Mouse (Mus musculus) hindbrain, embryonic 15.5 days (tissue): Measurements from ENCODE around the gene Ypel1. TPM values are rescaled to one million over a fixed set of nuclear protein-coding genes. Genes with fewer than 3 reads are reported as not detected.

Source experiments
- ATAC-seq: fragments of 200-750 bp; cut with Nextera tagmentation; 2 replicates; pipeline ENCODE4 v1.8.0; 2017; ENCODE audit warnings: low read depth, moderate number of reproducible peaks, moderate TSS enrichment; ENCODE audit not compliant: low FRiP score
- H3K27ac ChIP-seq: fragments of 300-500 bp; sonication (generic); replicated peaks from 2 replicates; pipeline ENCODE4 v1.5.1; 2015; ENCODE audit warnings: mild to moderate bottlenecking, inconsistent platforms
- H3K27me3 ChIP-seq: fragments of 300-500 bp; sonication (generic); 2 replicates; pipeline ENCODE4 v1.6.1; 2015; ENCODE audit warnings: control low read depth, inconsistent platforms
- H3K36me3 ChIP-seq: fragments of 300-500 bp; sonication (generic); 2 replicates; pipeline ENCODE4 v1.6.1; 2015; ENCODE audit warnings: control low read depth, inconsistent platforms
- H3K4me1 ChIP-seq: fragments of 300-500 bp; sonication (generic); replicated peaks from 2 replicates; pipeline ENCODE4 v1.6.1; 2015; ENCODE audit warnings: control low read depth, inconsistent platforms
- H3K4me2 ChIP-seq: fragments of 300-500 bp; sonication (generic); 2 replicates; pipeline ENCODE4 v1.6.1; 2015; ENCODE audit warnings: moderate library complexity, mild to moderate bottlenecking, inconsistent platforms
- H3K4me3 ChIP-seq: fragments of 300-500 bp; sonication (generic); 2 replicates; pipeline ENCODE4 v1.5.1; 2015; ENCODE audit warnings: mild to moderate bottlenecking, inconsistent platforms
- H3K9ac ChIP-seq: fragments of 300-500 bp; sonication (generic); 2 replicates; pipeline ENCODE4 v1.6.1; 2015; ENCODE audit warnings: inconsistent platforms
- H3K9me3 ChIP-seq: fragments of 300-500 bp; sonication (generic); 2 replicates; pipeline ENCODE4 v1.6.1; 2016; ENCODE audit warnings: control low read depth, inconsistent platforms
- WGBS: fragments of 180-500 bp; shearing (Covaris S2); methylation state at CpG from one replicate; pipeline ENCODE4 v1.1.7; 2015; 5-methylcytosine and 5-hydroxymethylcytosine counted together
- polyA plus RNA-seq: library from polyadenylated mRNA; unstranded; fragments of >200 nt; fragmentation: Nextera tagmentation; extraction: Ambion mirVana; gene quantifications from 2 replicates; pipeline ENCODE4 v1.2.1, GENCODE M21; 2015

Ypel1 gene
- polyA plus RNA-seq, 1 experiment from 2014 or later: 131 TPM

DNA sequence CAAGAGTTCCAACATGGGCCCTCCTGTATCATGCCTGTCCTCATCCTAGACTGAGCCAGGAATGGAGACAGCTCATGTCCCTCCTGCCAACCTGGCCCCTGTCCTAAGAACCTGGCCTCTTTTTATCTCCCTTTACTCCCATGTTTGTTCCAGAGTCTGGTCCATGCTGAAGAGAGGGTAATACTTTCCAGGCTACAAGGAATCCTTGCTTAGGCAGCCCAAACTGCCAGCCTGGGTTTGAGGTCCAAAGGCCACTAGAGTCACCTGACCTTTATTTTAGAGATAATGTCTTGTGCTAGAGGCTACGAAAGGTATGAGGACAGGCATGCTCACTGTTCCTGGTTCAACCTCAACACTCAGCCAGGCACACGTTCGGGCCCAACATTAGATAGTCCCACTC lies 27.4 kb downstream of the Ypel1 start:
- Histone ChIP-seq H3K4me1 (no peaks in the 10 kb centered on the region), H3K4me2 (no peak overlapping the region), H3K27ac (no peak overlapping the region), H3K4me3 (no peak overlapping the region), H3K9me3 (no peaks in the 10 kb centered on the region), H3K9ac (no peak overlapping the region), H3K27me3 (no peaks in the 10 kb centered on the region), H3K36me3 (peaks cover 62% of the 10 kb centered on the region)
- over 99% methylated on average over 3 of the region's 3 CpGs for WGBS
- no peak for ATAC-seq

DNA sequence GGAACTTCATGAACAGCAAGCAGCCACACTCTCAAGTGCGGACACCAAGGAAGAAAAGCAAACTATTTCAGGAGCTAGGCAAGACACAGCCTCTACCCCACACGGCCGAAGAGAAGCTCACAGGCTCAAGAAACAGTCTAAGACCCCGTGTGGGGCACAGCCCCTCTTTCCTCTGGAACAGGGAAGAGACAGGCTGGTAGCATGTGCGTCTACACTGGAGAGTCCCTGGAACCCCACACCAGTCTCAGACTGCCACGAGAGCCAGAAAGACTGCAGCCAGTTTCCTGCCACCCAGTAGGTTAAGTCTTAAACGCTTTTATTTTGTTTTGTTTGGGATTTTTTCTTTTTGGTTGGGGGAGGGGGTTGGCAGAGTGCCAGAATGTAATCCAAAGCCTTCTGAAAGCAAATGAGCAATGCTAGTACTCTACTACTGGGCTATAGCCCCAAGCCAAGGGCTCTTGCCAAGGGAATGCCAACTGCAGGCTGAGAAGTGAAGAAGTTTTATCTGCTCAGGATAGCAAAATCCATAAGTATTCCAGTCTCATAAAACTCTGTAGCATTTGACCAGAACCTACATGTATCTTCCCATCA lies 33.2 kb downstream of the Ypel1 start:
- 66% methylated on average over 7 of the region's 7 CpGs for WGBS
- H3K27me3 ChIP-seq: no peaks in the 10 kb centered on the region
- H3K27ac ChIP-seq: no peak overlapping the region
- H3K36me3 ChIP-seq: peaks cover 40% of the 10 kb centered on the region
- ATAC-seq: peak; percentile 59
- H3K9ac ChIP-seq: no peak overlapping the region
- H3K4me2 ChIP-seq: no peak overlapping the region
- H3K9me3 ChIP-seq: no peaks in the 10 kb centered on the region
- no peak overlapping the region for H3K4me3 ChIP-seq
- H3K4me1 ChIP-seq: 0 out of 2 replicates have a peak, but pooled peaks cover 5% of the 10 kb centered on the region

DNA sequence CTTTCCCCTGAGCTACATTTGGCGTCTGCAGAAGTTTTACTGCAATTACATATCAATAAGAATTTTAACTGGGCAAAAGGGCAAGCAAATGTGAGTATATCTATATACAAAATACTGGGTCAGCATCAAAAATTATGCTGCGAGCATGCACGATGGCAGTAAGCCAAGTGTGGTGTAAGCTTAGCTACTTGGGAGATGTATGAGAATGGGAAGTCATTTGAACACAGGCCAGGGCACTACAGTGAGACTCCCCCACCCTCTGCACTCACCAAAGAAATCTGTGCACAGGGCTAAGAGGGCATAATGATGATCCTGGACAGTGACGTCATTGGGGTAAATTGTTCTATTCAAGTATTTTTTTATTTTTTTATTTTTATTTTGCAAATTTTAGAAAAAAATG lies 35.1 kb downstream of the Ypel1 start:
- 79% methylated on average over 4 of the region's 4 CpGs for WGBS
- H3K27me3 ChIP-seq: no peaks in the 10 kb centered on the region
- peaks cover 36% of the 10 kb centered on the region for H3K36me3 ChIP-seq
- no peaks in the 10 kb centered on the region for H3K9me3 ChIP-seq
- no peak overlapping the region for H3K27ac ChIP-seq
- no peak overlapping the region for H3K9ac ChIP-seq
- H3K4me3 ChIP-seq: no peak overlapping the region
- H3K4me2 ChIP-seq: no peak overlapping the region
- ATAC-seq: no peak
- H3K4me1 ChIP-seq: peaks cover 7% of the 10 kb centered on the region

DNA sequence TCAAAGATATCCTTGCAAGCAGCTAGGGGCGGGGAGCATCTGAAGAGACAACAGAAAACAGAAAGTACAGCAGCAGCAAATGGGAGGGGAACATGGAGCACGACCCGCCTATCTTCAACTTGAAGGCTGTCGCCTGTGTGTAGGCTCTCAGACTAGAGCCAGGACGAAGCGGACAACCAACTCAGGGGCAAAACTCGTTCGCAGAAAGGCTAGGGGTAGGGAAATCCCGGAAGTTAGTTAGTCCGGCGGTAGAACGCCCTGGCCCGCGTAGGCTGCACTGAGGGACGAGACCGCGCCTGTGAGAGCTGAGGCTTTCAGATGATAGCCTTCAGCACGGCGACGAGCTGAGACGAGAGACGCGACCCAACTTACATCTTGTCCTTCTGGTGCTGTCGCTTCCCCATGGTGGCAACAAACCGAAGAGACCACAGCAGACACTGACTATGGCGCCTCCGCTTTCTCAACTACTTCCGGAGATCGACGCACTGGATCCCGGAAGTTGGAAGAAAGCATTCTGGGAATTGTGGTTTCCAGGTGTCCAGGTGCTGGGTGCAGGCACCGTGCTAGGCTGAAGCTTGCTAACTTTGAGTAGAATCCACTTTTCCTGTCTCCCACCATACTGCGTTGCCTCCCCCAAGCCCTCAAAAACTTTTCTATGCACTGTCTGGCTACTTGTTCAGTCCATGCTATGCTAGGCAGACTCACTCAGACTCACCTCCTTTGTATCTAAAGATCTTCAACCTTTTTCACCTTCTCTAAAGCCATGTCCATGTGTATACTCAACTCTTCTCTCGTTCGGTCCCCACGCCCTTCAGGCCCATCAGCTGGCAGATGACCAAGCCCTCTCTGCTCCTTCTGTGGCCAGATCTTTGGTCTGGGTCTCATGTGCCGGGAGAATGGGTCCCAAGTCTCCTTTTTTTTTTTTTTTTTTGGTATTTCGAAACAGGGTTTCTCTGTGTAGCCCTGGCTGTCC lies 41.6 kb downstream of the Ypel1 start, which contains the start of gene Ppil2:
Ppil2 (minus strand) TSS at position 487 of the 973 bp plus-strand sequence.
- 9% methylated on average over 38 of the region's 38 CpGs for WGBS
- H3K27me3 ChIP-seq: no peaks in the 10 kb centered on the region

DNA sequence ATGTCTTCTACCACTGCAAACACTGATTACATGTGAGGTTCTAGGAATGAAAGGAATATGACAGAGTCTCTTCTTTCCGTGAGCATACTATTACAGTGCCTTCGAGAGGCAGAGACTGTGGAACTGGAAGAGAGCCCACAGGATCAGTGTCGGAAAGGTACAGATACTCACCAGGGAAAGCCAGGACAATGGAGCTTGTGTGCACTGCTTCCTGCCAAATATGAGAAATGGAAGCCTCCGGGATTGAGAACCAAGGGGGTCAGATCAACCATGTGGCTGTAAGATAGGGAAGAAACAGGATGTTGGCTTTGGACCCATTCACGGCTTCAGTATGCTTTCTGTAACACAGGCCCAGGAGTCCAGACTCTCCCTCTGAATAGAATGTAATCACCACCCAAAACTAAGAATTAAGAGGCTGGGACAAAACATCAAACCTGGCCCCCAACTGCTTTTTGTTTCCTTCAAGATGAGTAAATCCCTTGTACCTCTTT lies 47.9 kb downstream of the Ypel1 start:
- H3K9ac ChIP-seq: no peak overlapping the region
- H3K4me2 ChIP-seq: no peak overlapping the region
- WGBS: 87% methylated on average over 5 of the region's 5 CpGs
- no peaks in the 10 kb centered on the region for H3K27me3 ChIP-seq
- H3K27ac ChIP-seq: no peak overlapping the region
- 0 out of 2 replicates have a peak, but pooled peaks cover 4% of the 10 kb centered on the region for H3K4me1 ChIP-seq
- no peaks in the 10 kb centered on the region for H3K9me3 ChIP-seq
- no peak overlapping the region for H3K4me3 ChIP-seq
- H3K36me3 ChIP-seq: no peaks in the 10 kb centered on the region
- ATAC-seq: no peak

More for the DNA sequence above, 41.6 kb downstream of the Ypel1 start, which contains the start of gene Ppil2:
- peaks cover 11% of the 10 kb centered on the region for H3K4me1 ChIP-seq
- peak within 1 kb of the TSS; percentile 72 for H3K4me3 ChIP-seq
- peaks cover 20% of the 10 kb centered on the region for H3K36me3 ChIP-seq
- peak within 1 kb of the TSS; percentile 67 for H3K4me2 ChIP-seq
- H3K9me3 ChIP-seq: no peaks in the 10 kb centered on the region
- peak within 1 kb of the TSS; percentile 65 for H3K9ac ChIP-seq
- peak within 1 kb of the TSS; percentile 69 for H3K27ac ChIP-seq
- ATAC-seq: peak; percentile 93

DNA sequence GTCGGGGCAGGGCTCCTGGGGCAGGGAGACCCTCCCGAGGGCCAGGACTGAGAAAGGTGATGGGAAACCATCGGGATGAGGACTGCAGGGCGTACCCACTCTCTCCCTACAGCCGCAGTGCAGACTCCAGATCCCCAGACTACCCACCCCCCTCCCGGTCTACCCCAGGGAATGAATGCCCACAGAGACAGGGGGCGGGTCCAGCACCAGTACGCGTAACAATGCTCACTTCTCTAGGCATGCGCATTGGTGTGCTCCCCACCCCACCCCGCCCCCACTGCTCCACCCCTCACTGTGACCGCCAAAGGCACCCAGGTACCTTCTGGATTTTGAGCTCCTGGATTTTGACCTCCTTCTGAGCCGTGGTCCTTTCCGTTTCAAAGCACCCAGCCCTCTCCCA lies 52.1 kb downstream of the Ypel1 start:
- peak overlapping the region; percentile 18; the same call in 1 of the 2 replicates for H3K4me3 ChIP-seq
- 0 out of 2 replicates have a peak overlapping the region, but pooled peaks have one; percentile 10 for H3K9ac ChIP-seq
- WGBS: 43% methylated on average over 14 of the region's 14 CpGs
- H3K4me1 ChIP-seq: peaks cover 25% of the 10 kb centered on the region
- no peaks in the 10 kb centered on the region for H3K9me3 ChIP-seq
- ATAC-seq: peak; percentile 36; the same call in 1 of the 2 replicates
- H3K27ac ChIP-seq: no peak overlapping the region
- H3K27me3 ChIP-seq: no peaks in the 10 kb centered on the region
- peak overlapping the region; percentile 48 for H3K4me2 ChIP-seq
- no peaks in the 10 kb centered on the region for H3K36me3 ChIP-seq

DNA sequence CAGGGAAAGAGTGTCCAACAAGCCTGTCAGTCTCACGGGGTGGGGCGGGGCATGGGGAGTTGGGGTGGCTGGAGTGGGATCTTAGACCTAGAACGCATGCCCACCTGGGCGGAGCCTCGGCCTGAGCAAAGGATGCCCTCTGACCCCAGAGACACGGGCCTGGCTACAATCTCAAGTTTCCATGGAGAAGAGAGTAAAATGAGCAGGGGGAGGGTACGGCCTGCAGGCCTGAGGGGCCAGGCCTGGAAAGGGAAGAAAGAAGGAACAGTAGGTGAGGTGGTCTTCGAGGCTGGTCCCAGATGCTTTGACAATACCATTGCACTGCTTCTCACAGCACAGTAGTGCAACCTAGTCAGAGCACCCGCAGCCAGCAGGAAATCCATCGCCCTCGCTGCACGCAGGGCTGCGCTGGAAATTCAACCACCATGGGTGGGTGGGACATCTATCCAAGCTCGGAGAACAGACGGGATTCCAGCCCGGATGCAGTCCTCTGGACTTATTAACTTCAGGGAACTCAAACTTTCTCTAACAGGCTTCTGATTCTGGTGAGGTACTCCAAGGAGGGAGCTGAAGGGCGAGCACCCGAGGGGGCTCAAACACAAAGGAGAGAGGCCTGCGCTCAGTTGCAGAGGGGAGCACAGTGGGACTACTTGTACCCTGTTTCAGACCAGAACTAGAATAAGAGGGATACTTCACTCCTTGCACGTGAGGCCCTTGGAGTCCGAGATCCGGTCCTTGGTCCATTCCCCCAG lies 54.8 kb downstream of the Ypel1 start:
- Histone ChIP-seq H3K4me1 (peaks cover 25% of the 10 kb centered on the region), H3K4me3 (peak overlapping the region; percentile 47), H3K36me3 (no peaks in the 10 kb centered on the region), H3K4me2 (peak overlapping the region; percentile 89), H3K27me3 (no peaks in the 10 kb centered on the region), H3K9me3 (no peaks in the 10 kb centered on the region), H3K27ac (no peak overlapping the region), H3K9ac (peak overlapping the region; percentile 38)
- ATAC-seq: peak; percentile 42
- under 1% methylated on average over 22 of the region's 22 CpGs for WGBS

DNA sequence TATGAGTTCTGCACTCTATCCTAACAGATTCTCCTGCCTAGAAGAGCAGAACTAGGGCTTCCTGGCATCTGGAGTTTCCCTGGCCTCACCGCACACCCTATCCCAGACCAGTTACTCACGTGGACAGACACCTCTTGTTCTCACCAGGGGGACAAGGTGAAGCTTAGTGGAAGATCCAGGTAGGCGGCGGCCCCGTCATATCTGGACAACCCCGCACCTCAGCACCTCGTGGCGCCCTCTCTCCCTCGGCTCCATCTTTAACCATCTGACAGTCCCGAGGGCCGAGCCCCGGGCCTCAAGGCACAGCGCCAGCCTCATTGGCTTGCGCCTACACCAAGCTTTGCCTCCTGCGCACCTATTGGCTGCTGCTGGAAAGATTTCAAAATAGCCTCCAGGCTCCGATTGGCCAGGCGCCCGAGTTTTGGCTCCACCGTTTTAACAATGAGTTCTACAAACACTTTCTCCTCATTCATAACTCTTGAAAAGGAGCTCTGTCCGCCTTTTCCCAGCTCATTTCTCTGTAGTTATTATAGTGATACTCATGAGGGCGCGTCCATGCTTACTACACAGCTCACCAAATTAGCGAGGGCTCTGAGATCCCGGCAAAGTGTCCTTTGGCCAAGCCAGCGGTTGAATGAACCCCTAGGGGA lies 55.5 kb downstream of the Ypel1 start, which contains the start of gene 2610318N02Rik:
2610318N02Rik (minus strand) TSS at position 297 of the 650 bp plus-strand sequence.
- peak within 1 kb of the TSS; percentile 47 for H3K4me3 ChIP-seq
- H3K4me2 ChIP-seq: peak within 1 kb of the TSS; percentile 89
- no peaks in the 10 kb centered on the region for H3K9me3 ChIP-seq
- WGBS: under 1% methylated on average over 25 of the region's 25 CpGs
- H3K36me3 ChIP-seq: no peaks in the 10 kb centered on the region
- peak within 1 kb of the TSS; percentile 38 for H3K9ac ChIP-seq
- H3K27ac ChIP-seq: no peak within 1 kb of the TSS
- H3K4me1 ChIP-seq: peaks cover 25% of the 10 kb centered on the region
- no peaks in the 10 kb centered on the region for H3K27me3 ChIP-seq
- peak; percentile 89 for ATAC-seq

DNA sequence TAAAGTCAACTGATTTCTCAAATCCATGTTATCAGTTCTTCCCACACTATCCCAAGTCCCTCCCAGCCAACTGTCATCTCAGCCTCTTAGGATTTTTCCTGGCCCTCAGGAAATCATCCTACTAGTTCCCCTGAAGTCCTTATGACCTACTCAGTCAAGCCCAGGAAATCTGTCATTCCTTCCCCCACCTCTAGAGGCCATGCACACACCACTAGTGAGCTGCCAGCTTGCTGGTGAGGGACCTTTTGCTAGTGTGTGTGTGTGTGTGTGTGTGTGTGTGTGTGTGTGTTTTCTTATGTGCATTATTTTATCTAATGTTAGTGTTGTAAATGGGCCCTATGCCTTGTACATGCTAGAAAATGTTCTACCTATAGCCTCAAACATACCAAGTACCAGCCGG lies 57.8 kb downstream of the Ypel1 start:
- peaks cover 33% of the 10 kb centered on the region for H3K4me1 ChIP-seq
- H3K36me3 ChIP-seq: no peaks in the 10 kb centered on the region
- H3K9ac ChIP-seq: no peak overlapping the region
- H3K27me3 ChIP-seq: no peaks in the 10 kb centered on the region
- 100% methylated on average over 1 of the region's 1 CpGs for WGBS
- H3K27ac ChIP-seq: no peak overlapping the region
- no peak for ATAC-seq
- H3K4me2 ChIP-seq: no peak overlapping the region
- no peak overlapping the region for H3K4me3 ChIP-seq
- no peaks in the 10 kb centered on the region for H3K9me3 ChIP-seq

DNA sequence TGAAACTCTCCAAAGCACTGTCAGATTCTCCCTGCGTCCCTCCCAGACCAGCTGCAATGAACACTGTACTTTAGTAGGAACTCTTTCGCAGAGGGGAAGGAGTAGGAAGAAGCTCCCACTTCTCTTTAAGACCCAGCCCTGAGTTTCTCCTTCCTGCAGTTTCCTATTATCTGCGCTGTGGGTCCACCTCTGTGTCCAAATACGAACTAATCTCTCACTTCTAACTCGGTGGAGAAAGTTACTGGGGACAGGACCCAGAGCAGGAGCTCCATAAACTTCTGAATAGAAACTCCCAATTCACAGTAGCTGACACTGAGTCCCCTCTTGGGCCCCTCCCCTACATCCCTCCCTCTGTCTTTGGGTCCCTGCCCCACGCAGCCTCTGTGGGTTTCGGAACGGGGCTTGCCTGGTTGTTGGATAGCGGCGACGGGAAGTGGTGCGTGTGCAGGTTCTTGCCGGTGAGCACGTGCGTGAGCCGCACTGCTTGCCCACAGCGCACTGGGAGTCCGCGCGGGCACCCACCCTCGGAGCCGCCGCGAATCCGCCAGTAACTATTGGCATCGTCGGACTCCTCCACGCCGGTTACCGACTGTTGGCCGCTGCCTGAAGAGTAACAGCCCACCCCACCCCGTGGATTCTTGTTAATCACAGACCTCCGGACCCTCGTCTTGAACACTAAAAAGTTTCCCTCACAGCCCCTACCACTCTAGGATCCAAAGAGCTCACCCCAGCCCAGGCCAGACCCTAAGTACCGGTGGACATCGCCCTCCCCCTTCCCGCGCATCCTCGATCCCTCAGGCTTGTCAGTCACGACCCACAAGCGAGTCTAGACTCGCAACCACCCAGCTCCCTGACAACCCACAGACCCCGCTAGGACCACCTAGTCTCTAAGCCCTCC lies 61.9 kb downstream of the Ypel1 start:
- Histone ChIP-seq H3K9ac (peak overlapping the region; percentile 80), H3K4me2 (peak overlapping the region; percentile 99), H3K36me3 (no peaks in the 10 kb centered on the region), H3K9me3 (no peaks in the 10 kb centered on the region), H3K4me3 (peak overlapping the region; percentile 92), H3K27me3 (no peaks in the 10 kb centered on the region), H3K27ac (peak overlapping the region; percentile 84), H3K4me1 (peaks cover 18% of the 10 kb centered on the region)
- WGBS: 4% methylated on average over 43 of the region's 43 CpGs
- peak; percentile 4; the same call in 1 of the 2 replicates for ATAC-seq
